Mouse (Mus musculus) cerebellum, adult 2 months (tissue): ENCODE data around the gene Gm49373.

Experiments used
- CTCF ChIP-seq: fragments of 200-500 bp; IDR thresholded peaks from 2 replicates; pipeline ENCODE4 v1.5.1; 2011; ENCODE audit warnings: low read depth, mild to moderate bottlenecking, control low read depth, low read length, moderate library complexity, borderline replicate concordance; ENCODE audit not compliant: insufficient read depth
- POLR2A ChIP-seq: fragments of 200-500 bp; IDR thresholded peaks from 2 replicates; pipeline ENCODE4 v1.6.1; 2011; ENCODE audit warnings: low read length, control low read depth, borderline replicate concordance; ENCODE audit not compliant: insufficient read depth

DNA sequence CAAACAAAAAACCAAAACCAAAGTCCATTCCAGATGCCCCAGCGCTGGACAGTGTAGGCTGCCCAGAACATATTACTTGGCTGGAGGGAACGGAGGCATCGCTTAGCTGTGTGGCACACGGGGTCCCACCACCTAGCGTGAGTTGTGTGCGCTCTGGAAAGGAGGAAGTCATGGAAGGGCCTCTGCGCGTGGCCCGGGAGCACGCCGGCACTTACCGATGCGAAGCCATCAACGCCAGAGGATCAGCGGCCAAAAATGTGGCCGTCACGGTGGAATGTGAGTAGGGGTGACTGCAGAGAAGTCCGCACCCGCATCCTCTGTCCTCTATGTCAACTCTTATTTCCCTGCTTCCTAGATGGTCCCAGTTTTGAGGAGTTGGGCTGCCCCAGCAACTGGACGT is 36.7 kb downstream of the Gm49373 start:
- no peak for TF ChIP-seq CTCF
- TF ChIP-seq POLR2A = no peak
